Mouse (Mus musculus) erythroblast, embryonic 14.5 days (primary cell): ENCODE results near the gene Baz2b. TPM values are rescaled to one million over a fixed set of nuclear protein-coding genes. Genes with fewer than 3 reads are reported as not detected.
A peak's percentile ranks its signal among the peaks of the same experiment; 100 is the strongest.

Experiments used
- H3K27me3 ChIP-seq: 2 replicates; pipeline ENCODE4 v1.6.1; 2012; ENCODE audit warnings: inconsistent platforms; ENCODE audit not compliant: control insufficient read depth
- H3K36me3 ChIP-seq: 2 replicates; pipeline ENCODE4 v1.6.1; 2012; ENCODE audit warnings: mild to moderate bottlenecking, inconsistent platforms; ENCODE audit not compliant: control insufficient read depth
- H3K4me1 ChIP-seq: 2 replicates; pipeline ENCODE4 v1.6.1; 2012; ENCODE audit warnings: inconsistent platforms; ENCODE audit not compliant: control insufficient read depth
- H3K4me3 ChIP-seq: replicated peaks from 2 replicates; pipeline ENCODE3; 2012; ENCODE audit warnings: moderate library complexity, mild to moderate bottlenecking, inconsistent platforms
- H3K9me3 ChIP-seq: 2 replicates; pipeline ENCODE4 v1.6.1; 2012; ENCODE audit warnings: low read length, inconsistent platforms, mixed read lengths; ENCODE audit not compliant: control insufficient read depth
- GATA1 ChIP-seq: IDR thresholded peaks from 2 replicates; pipeline ENCODE4 v1.6.1; 2012; ENCODE audit warnings: low read length, inconsistent platforms, mixed read lengths
- TAL1 ChIP-seq: IDR thresholded peaks from 3 replicates; pipeline ENCODE4 v1.6.1; 2012; ENCODE audit warnings: low read length, inconsistent platforms, mixed read lengths
- polyA plus RNA-seq: library from polyadenylated mRNA; stranded (reverse); fragments of >175 nt; gene quantifications from 2 replicates; pipeline ENCODE4 v1.2.3, GENCODE M21; 2012

Gene Baz2b
- polyA plus RNA-seq, 1 experiment: 1.8 TPM

DNA sequence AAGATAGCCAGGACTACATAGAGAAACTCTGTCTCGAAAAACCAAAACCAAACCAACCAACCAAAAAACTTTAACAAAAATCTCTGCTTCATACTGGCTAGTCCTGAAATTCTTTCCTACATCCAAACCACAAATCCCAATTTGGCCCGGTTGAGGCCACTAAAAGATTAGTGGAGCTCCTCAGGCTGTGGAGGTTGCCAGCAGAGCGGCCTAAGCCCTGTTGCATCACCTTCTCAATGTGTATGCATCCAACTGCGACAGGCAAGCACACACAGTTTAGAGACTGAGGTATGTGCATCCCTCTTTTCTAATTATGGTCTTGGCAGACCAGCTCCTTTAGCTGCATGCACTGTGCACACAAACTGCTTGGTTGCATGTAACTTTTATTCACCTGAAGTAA is 36.0 kb downstream of the Baz2b start:
- H3K4me3 ChIP-seq: no peak overlapping the region
- H3K36me3 ChIP-seq: no peaks in the 10 kb centered on the region
- H3K27me3 ChIP-seq: no peaks in the 10 kb centered on the region
- H3K4me1 ChIP-seq: peaks cover 2% of the 10 kb centered on the region
- H3K9me3 ChIP-seq: peaks cover 2% of the 10 kb centered on the region; the same call in 1 of the 2 replicates
- TF ChIP-seq TAL1 (no peak), GATA1 (no peak)

DNA sequence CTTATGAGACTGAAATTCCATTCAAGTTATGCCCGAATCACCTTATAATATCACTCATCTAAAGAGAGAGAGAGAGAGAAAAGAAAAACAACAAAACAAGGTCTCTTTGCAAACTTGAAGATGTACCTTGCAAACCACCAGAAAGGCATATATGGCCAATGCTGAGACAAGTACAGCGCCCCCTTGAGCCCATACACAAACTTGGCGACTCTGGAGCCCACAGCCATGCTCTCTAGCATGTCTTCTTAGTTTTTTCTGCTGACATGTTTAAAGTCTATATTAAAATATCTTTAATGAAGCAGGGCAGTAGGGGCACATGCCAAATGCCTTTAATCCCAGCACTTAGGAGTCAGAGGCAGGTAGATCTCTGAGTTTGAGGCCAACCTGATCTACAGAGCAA is 36.4 kb downstream of the Baz2b start:
- Histone ChIP-seq H3K4me3 (no peak overlapping the region), H3K4me1 (peaks cover 2% of the 10 kb centered on the region), H3K36me3 (no peaks in the 10 kb centered on the region), H3K9me3 (peaks cover 2% of the 10 kb centered on the region; the same call in 1 of the 2 replicates), H3K27me3 (no peaks in the 10 kb centered on the region)
- TF ChIP-seq GATA1 (no peak), TAL1 (no peak)

DNA sequence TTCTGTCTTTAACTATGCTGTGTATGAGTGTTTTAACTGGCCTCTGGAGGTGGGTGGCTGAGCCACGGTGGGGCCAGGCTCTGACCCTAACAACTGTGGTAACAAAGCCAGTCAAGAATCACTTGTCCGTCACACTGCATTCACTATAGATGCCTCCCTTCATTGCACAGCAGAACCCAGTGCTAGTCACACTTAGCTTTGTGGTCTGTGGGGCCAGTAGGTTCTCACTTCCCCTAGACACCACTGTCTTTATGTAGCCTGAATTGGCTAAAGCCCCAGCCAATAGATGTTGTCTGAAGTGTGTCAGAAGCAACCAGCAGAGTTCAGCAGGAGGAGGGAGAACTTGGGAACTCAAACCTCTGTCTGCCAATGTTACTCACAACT is 37.1 kb downstream of the Baz2b start:
- Histone ChIP-seq H3K27me3 (no peaks in the 10 kb centered on the region), H3K4me3 (no peak overlapping the region), H3K36me3 (no peaks in the 10 kb centered on the region), H3K4me1 (peaks cover 2% of the 10 kb centered on the region), H3K9me3 (peaks cover 2% of the 10 kb centered on the region; the same call in 1 of the 2 replicates)
- TF ChIP-seq TAL1 (no peak), GATA1 (no peak)

DNA sequence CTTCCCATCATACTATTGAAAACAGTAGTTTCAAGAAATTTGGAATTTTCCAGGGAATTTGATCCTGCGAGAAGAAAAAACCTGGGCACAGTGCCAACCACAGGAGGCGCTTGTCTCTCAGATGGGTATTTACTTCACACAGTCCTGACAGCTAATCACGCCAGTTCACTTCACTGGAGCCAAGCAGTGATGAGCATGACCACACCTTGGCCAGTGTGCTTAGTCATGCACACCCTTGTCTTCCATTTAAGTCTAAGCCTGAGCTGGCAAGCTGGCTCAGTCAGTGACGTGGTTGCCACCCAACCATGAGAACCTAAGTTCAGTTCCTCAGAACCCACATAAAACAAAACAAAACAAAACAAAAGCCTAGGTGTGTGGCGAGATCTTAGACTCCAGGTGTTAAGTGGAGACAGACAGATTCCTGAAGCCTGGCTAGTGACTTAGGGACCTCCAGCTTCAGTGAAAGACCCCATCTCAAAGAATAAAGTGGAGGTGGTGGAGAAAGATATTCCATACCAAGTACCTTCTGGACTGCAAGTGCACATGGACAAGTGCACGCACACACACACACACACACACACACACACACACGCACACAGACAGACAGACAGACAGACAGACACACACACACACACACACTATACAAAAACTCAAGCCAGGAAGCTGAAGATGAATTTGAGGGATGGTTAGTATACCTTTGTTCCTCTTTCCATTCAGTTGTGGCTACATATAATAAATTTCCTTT is 37.7 kb downstream of the Baz2b start:
- TF ChIP-seq TAL1: no peak
- TF ChIP-seq GATA1: no peak
- Histone ChIP-seq H3K27me3 (no peaks in the 10 kb centered on the region), H3K36me3 (no peaks in the 10 kb centered on the region), H3K4me1 (peaks cover 2% of the 10 kb centered on the region), H3K9me3 (peaks cover 2% of the 10 kb centered on the region; the same call in 1 of the 2 replicates), H3K4me3 (no peak overlapping the region)

DNA sequence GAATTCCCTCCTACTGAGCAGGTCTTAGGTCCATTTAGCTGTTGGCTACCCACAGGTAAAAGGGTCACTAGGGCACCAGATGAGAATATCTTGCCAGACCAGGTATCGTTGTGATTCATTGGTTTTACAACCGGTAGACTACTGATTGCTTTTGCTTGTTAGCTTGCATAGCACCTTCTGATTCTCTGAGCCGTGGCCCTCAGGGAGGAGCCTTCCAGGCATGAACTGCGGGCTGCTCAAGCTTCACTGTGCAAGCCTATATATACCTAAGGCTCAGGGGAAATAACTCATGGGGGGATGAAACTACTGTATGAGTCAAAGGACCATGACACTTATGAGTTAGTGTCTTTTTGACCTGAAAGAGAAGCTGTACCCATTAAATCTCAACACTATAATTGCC is 42.8 kb downstream of the Baz2b start:
- no peak for TF ChIP-seq TAL1
- no peak for TF ChIP-seq GATA1
- no peak overlapping the region for H3K4me3 ChIP-seq
- H3K36me3 ChIP-seq: no peaks in the 10 kb centered on the region
- peaks cover 2% of the 10 kb centered on the region; the same call in 1 of the 2 replicates for H3K9me3 ChIP-seq
- H3K4me1 ChIP-seq: peaks cover 23% of the 10 kb centered on the region
- no peaks in the 10 kb centered on the region for H3K27me3 ChIP-seq

DNA sequence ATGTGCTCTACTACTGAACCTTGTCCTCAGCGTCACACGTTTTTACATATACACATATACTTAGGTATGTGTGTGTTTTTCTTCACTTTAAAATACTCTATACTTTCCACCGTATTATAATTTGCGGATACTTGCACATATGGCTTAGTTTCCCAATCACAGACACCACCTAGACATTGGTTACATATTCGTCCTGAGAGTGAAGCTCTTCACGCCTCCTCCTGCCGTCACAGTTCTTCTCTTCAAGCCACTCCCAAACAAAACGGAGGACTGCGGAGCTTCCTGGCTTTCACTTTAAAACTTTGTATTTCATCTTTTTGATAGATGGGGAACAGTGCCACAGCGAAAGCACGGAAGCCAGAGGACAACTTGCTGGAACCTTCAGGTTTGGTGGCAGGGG is 44.0 kb downstream of the Baz2b start:
- H3K9me3 ChIP-seq: peaks cover 2% of the 10 kb centered on the region; the same call in 1 of the 2 replicates
- no peaks in the 10 kb centered on the region for H3K36me3 ChIP-seq
- no peaks in the 10 kb centered on the region for H3K27me3 ChIP-seq
- peaks cover 21% of the 10 kb centered on the region for H3K4me1 ChIP-seq
- TF ChIP-seq TAL1 (no peak), GATA1 (no peak)
- no peak overlapping the region for H3K4me3 ChIP-seq

DNA sequence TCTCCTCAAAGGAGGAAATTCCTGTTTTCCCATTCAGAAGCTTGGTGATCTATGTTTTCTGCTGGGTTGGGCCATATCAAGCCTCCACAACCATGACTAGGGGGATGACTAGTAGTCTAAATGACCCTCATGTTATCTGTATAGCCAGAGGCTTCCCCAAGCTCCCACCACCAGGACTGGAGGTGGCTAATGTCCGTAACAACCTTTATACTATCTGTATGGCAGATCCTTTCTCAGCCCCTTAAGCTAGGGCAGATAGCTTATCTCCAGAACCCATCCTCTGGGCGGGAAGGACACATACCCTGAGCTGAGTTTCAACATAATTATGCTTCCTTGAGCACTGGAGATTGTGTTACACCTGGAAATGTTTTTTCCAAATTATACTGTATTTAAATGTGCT is 45.9 kb downstream of the Baz2b start:
- no peak overlapping the region for H3K4me3 ChIP-seq
- H3K9me3 ChIP-seq: no peaks in the 10 kb centered on the region
- H3K4me1 ChIP-seq: peaks cover 21% of the 10 kb centered on the region
- H3K36me3 ChIP-seq: no peaks in the 10 kb centered on the region
- peak; percentile 21; the same call in 1 of the 3 replicates for TF ChIP-seq TAL1
- peak; percentile 44; the same call in 1 of the 2 replicates for TF ChIP-seq GATA1
- no peaks in the 10 kb centered on the region for H3K27me3 ChIP-seq

DNA sequence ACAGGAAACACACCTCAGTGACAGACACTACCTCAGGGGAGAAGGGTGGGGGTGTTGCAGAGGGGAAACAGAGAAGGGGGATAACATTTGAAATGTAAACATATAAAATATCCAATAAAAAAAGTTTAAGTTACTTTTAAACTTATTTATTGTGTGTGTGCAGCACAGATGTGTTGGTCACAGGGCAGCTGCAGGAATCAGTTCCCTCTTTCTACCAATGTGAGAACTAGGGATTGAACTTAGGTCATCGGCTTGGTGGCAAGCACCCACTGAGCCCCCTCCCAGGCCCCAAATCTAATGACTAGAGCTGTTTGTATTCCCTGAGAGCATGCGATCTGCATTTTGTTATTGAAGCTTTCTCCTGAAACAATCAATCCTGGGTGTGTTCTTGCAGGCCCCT is 57.2 kb downstream of the Baz2b start:
- H3K9me3 ChIP-seq: no peaks in the 10 kb centered on the region
- TF ChIP-seq GATA1 (no peak), TAL1 (no peak)
- H3K36me3 ChIP-seq: no peaks in the 10 kb centered on the region
- H3K27me3 ChIP-seq: no peaks in the 10 kb centered on the region
- peaks cover 5% of the 10 kb centered on the region for H3K4me1 ChIP-seq
- no peak overlapping the region for H3K4me3 ChIP-seq

DNA sequence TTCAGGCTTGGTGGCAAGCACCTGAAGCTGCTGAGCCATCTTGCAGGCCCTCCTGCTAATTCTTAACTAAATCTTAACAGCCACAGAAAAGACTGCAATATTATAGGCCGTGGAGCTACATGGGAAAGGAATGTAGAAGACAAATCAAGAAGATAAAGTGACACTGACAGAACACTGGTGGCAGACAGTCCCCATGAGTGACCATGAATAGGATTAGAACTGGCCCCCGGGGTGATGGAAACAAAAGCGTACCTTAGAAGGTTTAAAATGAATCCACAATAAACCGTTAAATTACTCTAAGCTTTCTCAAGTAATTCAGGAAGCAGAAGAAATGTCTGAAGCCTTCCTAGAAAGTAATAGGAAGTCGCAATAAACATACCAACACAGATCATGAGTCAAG is 61.0 kb downstream of the Baz2b start:
- Histone ChIP-seq H3K36me3 (no peaks in the 10 kb centered on the region), H3K4me3 (no peak overlapping the region), H3K9me3 (no peaks in the 10 kb centered on the region), H3K27me3 (no peaks in the 10 kb centered on the region), H3K4me1 (peaks cover 21% of the 10 kb centered on the region)
- TF ChIP-seq TAL1: no peak
- TF ChIP-seq GATA1: no peak
